Mouse (Mus musculus) midbrain, embryonic 14.5 days (tissue): ENCODE measurements at regions not wholly inside any gene's neighbourhood (a gene's known extent, or its start where the extent isn't known, plus 50 kb on each side); places are given as distances from the start of the nearest gene placed in this dataset.

Source experiments
- ATAC-seq: fragments of 200-750 bp; cut with Nextera tagmentation; 2 replicates; pipeline ENCODE4 v1.8.0; 2017; ENCODE audit warnings: moderate number of reproducible peaks, moderate library complexity; ENCODE audit not compliant: low FRiP score, low TSS enrichment
- DNase-seq: peaks from one replicate; pipeline ENCODE4 v3.0.0-alpha.2; 2015
- H3K27ac ChIP-seq: fragments of 300-500 bp; sonication (generic); replicated peaks from 2 replicates; pipeline ENCODE4 v1.5.1; 2014; ENCODE audit warnings: mild to moderate bottlenecking, low read depth, low read length, moderate library complexity
- H3K27me3 ChIP-seq: fragments of 300-500 bp; sonication (generic); 2 replicates; pipeline ENCODE4 v1.6.1; 2014; ENCODE audit warnings: low read length, control low read depth, mixed read lengths; ENCODE audit not compliant: control insufficient read depth, insufficient read depth
- H3K36me3 ChIP-seq: fragments of 300-500 bp; sonication (generic); 2 replicates; pipeline ENCODE4 v1.6.1; 2014; ENCODE audit warnings: low read length, control low read depth; ENCODE audit not compliant: control insufficient read depth, insufficient read depth
- H3K4me1 ChIP-seq: fragments of 300-500 bp; sonication (generic); 2 replicates; pipeline ENCODE4 v1.6.1; 2014; ENCODE audit warnings: mild to moderate bottlenecking, antibody characterized with exemption, low read length, control low read depth; ENCODE audit not compliant: control insufficient read depth, insufficient read depth
- H3K4me2 ChIP-seq: fragments of 300-500 bp; sonication (generic); 2 replicates; pipeline ENCODE4 v1.6.1; 2014; ENCODE audit warnings: mild to moderate bottlenecking, low read length, moderate library complexity
- H3K4me3 ChIP-seq: fragments of 300-500 bp; sonication (generic); replicated peaks from 2 replicates; pipeline ENCODE4 v1.5.1; 2014; ENCODE audit warnings: low read depth, low read length
- H3K9ac ChIP-seq: fragments of 300-500 bp; sonication (generic); replicated peaks from 2 replicates; pipeline ENCODE4 v1.6.1; 2014; ENCODE audit warnings: mild to moderate bottlenecking, low read length, moderate library complexity
- H3K9me3 ChIP-seq: fragments of 300-500 bp; sonication (generic); 2 replicates; pipeline ENCODE4 v1.6.1; 2016; ENCODE audit warnings: low read length, control low read depth, mixed read lengths; ENCODE audit not compliant: control insufficient read depth
- WGBS: fragments of 180-500 bp; shearing (Covaris S2); extraction: QIAGEN DNeasy Blood & Tissue Kit; methylation state at CpG from one replicate; pipeline ENCODE4 v1.1.7; 2014; 5-methylcytosine and 5-hydroxymethylcytosine counted together

DNA sequence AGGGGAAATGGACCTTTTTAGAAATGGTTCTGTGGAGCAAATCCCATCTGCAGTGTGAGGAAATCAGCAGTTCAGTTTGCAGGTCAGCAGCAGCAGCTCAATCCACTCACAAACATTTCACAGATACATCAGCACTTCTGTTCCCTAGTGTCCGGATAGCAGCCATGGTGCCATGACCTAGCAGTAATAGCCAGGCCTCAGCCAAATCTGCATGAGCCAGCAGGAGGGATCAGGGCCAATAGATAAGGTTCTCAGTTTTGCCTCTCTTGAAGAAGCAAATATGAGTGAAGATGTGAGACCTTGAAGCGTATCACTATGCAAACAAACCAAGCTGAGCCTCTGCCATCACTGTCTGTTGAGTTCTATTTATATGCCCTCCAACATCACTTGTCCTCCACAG lies 380.7 kb upstream of the Chrm3 start:
- Histone ChIP-seq H3K4me3 (no peak overlapping the region), H3K27ac (no peak overlapping the region), H3K4me1 (no peaks in the 10 kb centered on the region), H3K9me3 (no peaks in the 10 kb centered on the region), H3K36me3 (no peaks in the 10 kb centered on the region), H3K4me2 (no peak overlapping the region), H3K9ac (no peak overlapping the region), H3K27me3 (no peaks in the 10 kb centered on the region)
- DNase-seq (no peak), ATAC-seq (no peak)
- WGBS, result 93% methylated on average over 2 of the region's 2 CpGs

DNA sequence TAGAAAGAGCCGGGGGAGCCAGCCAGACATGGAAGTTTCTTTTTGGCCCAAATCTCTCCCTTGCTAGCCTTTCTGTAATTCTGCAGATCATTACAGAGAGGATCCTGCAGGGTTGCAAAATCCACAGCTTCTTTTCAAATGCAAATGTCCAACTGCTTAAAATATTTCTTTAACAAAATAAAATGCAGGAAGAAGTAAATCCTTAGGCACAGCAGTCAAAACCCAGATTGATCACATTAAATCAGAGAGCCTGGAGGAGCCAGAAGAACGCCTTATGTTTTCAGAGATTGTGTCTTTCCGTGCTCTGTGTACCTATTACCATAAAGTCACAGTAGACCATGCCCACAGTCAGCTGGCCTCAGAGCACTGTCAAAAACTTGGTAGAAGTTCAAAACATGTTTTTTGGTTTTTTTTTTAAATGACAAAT lies 365.1 kb upstream of the Chrm3 start:
- peak; percentile 52 for DNase-seq
- no peaks in the 10 kb centered on the region for H3K36me3 ChIP-seq
- no peak overlapping the region for H3K9ac ChIP-seq
- no peak overlapping the region for H3K4me2 ChIP-seq
- H3K27me3 ChIP-seq, result no peaks in the 10 kb centered on the region
- peak; percentile 67; the same call in 1 of the 2 replicates for ATAC-seq
- H3K4me3 ChIP-seq, result no peak overlapping the region
- 0 out of 2 replicates have a peak overlapping the region, but pooled peaks have one; percentile 32 for H3K27ac ChIP-seq
- no peaks in the 10 kb centered on the region for H3K9me3 ChIP-seq
- H3K4me1 ChIP-seq, result peaks cover 10% of the 10 kb centered on the region
- WGBS, result 17% methylated on average over 3 of the region's 3 CpGs

DNA sequence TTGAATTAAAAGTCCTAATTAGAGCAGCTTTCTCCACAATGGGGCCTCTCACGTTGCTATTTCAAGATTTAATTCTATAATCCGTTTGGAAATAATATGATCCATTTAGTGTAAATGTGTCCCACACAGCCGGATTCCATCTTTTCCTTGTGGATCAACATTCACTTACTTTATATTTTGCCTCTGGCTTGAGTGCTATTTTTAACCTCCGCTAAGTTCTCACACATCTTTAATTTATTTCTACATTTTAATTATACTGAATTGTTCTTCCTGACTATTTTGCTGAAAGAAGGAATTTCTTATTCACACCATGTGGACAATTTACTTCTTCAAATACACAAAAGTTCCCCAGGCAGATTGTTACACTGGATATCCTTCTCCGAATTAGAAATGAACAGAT lies 364.7 kb upstream of the Chrm3 start:
- Histone ChIP-seq H3K36me3 (no peaks in the 10 kb centered on the region), H3K27ac (0 out of 2 replicates have a peak overlapping the region, but pooled peaks have one; percentile 32), H3K9ac (no peak overlapping the region), H3K4me3 (no peak overlapping the region), H3K4me2 (no peak overlapping the region), H3K27me3 (no peaks in the 10 kb centered on the region), H3K9me3 (no peaks in the 10 kb centered on the region), H3K4me1 (peaks cover 10% of the 10 kb centered on the region)
- ATAC-seq, result no peak
- 37% methylated on average over 5 of the region's 5 CpGs for WGBS
- no peak for DNase-seq

DNA sequence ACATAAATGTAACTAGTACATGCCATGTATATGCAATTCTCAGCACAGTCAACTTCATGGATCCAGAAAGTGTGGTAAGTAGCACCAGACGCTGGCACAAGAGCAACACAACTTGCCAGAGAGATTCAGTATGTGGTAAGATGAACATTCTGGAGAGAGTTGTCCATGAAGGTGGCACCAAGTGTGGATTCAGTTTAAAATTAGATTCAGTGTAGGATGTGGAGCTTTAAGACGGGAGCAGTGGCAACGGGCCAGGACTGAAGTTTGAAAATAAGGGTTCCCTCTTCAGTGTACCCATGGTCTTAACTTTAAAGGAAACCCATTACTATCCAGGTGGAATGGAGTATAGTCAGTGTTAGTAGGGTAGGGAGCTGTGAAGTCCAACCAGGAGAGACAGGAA lies 360.0 kb upstream of the Chrm3 start:
- no peaks in the 10 kb centered on the region for H3K27me3 ChIP-seq
- 96% methylated on average over 3 of the region's 3 CpGs for WGBS
- DNase-seq, result no peak

DNA sequence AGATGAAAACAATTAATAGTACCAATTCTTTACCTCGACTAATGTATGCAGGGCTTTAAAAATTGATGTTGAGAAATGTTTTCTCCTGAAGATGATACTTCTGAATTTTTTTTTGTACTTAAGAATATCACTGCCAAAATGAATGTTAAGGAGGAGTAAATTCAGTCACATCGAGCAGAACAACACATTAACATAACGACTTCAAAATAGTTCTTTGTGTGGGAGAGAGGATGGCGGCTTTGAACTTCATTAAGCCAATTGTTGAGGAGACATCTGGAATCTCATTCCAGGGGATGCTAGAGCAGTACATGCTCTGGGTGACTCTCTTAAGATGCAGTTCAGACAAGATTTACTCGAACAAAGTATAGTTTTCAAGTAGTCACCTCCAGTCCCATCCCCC lies 350.8 kb upstream of the Chrm3 start:
- DNase-seq (no peak), ATAC-seq (no peak)
- no peak overlapping the region for H3K4me3 ChIP-seq
- H3K36me3 ChIP-seq, result no peaks in the 10 kb centered on the region
- no peaks in the 10 kb centered on the region for H3K27me3 ChIP-seq
- no peak overlapping the region for H3K27ac ChIP-seq
- no peaks in the 10 kb centered on the region for H3K4me1 ChIP-seq
- no peak overlapping the region for H3K4me2 ChIP-seq
- WGBS, result 80% methylated on average over 5 of the region's 5 CpGs
- H3K9ac ChIP-seq, result no peak overlapping the region
- no peaks in the 10 kb centered on the region for H3K9me3 ChIP-seq

More for the DNA sequence above, 360.0 kb upstream of the Chrm3 start:
- Histone ChIP-seq H3K27ac (no peak overlapping the region), H3K9me3 (no peaks in the 10 kb centered on the region), H3K4me2 (no peak overlapping the region), H3K4me3 (no peak overlapping the region), H3K9ac (no peak overlapping the region), H3K4me1 (peaks cover 7% of the 10 kb centered on the region), H3K36me3 (no peaks in the 10 kb centered on the region)
- ATAC-seq, result no peak

DNA sequence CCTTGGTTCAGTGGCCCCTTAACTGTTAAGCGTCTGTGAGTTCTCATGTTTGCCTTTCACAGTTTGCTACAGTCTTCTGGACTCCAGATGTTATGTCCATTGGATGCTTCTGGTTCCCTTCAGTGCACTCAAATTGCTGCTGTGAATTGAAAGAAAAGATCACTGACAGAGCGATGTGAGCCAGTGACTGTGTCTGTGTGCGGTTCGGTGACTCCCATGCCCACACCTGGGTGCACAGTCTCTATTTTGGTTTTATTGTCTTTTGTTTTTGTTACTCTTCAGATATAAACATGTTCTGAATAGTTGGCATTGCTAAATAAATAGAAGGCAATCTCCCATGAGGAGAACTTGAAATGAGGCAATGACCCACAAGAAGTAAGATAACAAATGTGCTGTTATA lies 350.3 kb upstream of the Chrm3 start:
- no peaks in the 10 kb centered on the region for H3K4me1 ChIP-seq
- DNase-seq (no peak), ATAC-seq (no peak)
- no peaks in the 10 kb centered on the region for H3K36me3 ChIP-seq
- H3K4me3 ChIP-seq, result no peak overlapping the region
- H3K9me3 ChIP-seq, result no peaks in the 10 kb centered on the region
- 78% methylated on average over 4 of the region's 4 CpGs for WGBS
- no peak overlapping the region for H3K27ac ChIP-seq
- H3K27me3 ChIP-seq, result no peaks in the 10 kb centered on the region
- no peak overlapping the region for H3K4me2 ChIP-seq
- no peak overlapping the region for H3K9ac ChIP-seq

DNA sequence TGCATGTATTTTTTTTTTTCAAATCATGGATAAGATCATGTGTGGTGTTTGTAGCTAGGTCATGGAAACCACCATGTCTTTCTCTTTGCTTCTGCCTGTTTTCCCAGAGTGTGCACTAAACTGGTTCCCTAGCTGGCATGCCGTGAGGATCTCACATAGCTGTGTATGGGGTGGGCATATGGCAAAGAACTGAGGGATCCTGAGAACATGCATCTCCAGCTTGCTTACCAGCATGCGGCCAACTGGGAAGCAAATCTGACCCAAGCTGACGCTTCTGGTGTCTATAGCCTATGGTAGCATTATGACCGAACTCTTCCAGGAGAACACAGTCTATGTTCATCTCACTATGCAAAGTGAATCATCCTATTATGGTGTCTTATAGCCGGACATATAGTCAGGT lies 336.5 kb upstream of the Chrm3 start:
- no peaks in the 10 kb centered on the region for H3K36me3 ChIP-seq
- no peak overlapping the region for H3K27ac ChIP-seq
- H3K4me2 ChIP-seq, result no peak overlapping the region
- H3K27me3 ChIP-seq, result no peaks in the 10 kb centered on the region
- H3K9ac ChIP-seq, result no peak overlapping the region
- H3K4me1 ChIP-seq, result no peaks in the 10 kb centered on the region
- H3K9me3 ChIP-seq, result no peaks in the 10 kb centered on the region
- DNase-seq (no peak), ATAC-seq (0 out of 2 replicates have a peak, but pooled peaks have one; percentile 11)
- no peak overlapping the region for H3K4me3 ChIP-seq
- WGBS, result 92% methylated on average over 5 of the region's 5 CpGs

DNA sequence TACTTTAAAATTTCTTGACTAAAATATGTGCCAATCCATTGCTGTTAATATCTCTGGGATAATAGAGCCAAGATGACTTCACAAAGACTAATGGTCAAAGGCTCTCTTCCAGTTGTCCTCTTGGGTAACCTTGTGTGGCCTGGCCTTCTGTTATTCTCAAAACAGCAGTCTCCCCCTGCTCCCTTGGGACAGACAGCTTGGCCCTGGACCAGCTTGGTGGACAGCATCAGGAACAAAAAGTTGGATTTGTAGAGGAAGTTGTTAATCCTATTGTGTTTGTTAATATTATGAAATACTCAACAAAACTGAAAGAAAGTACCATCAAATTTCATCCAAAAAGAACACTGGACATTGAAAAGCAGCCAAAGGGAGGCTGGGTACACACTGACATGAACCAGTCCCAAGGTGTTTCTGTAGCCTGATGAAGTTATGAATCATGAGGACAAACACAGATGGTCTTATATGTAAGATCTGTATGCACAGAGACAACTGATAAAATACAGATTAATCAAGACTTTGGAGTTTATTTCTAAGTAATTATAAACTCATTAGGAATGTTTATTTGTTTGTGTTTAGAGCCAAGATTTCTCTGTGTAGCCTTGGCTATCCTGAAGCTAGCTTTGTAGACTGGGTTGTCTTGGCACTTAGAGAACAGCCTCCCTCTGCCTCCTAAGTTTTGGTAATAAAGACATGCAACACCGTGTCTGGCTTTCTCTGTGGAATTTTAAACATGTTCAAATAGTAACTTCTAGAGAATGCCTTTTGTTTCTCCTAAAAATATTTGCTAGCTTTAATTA lies 335.7 kb upstream of the Chrm3 start:
- Histone ChIP-seq H3K36me3 (no peaks in the 10 kb centered on the region), H3K9me3 (no peaks in the 10 kb centered on the region), H3K9ac (no peak overlapping the region), H3K27me3 (no peaks in the 10 kb centered on the region), H3K27ac (no peak overlapping the region), H3K4me2 (no peak overlapping the region), H3K4me1 (no peaks in the 10 kb centered on the region), H3K4me3 (no peak overlapping the region)
- DNase-seq (no peak), ATAC-seq (no peak)
- WGBS, result 91% methylated on average over 1 of the region's 1 CpGs

DNA sequence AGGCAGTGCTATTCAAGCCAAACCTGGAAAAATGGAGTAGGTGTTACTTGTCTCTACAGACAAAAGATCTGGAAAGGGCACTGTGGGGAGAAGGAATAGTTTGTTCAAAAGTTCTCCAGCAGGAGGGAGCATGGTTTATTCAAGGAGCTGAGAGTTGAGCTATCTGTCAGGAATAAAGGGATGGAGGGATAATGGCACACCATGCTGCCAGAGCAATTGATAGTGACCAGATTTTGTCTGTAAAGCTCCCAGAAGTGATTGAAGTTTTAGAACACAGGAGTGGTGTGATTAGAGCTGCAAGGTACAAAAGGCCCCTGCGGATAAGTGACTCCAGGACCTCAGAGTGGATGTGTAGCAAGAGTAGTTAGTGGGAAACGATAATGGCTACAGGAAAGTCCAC lies 330.7 kb upstream of the Chrm3 start:
- Histone ChIP-seq H3K36me3 (no peaks in the 10 kb centered on the region), H3K9me3 (no peaks in the 10 kb centered on the region), H3K27me3 (no peaks in the 10 kb centered on the region), H3K4me2 (no peak overlapping the region), H3K4me3 (no peak overlapping the region), H3K4me1 (no peaks in the 10 kb centered on the region), H3K9ac (no peak overlapping the region), H3K27ac (no peak overlapping the region)
- no peak for ATAC-seq
- WGBS, result 24% methylated on average over 2 of the region's 2 CpGs
- DNase-seq, result no peak
